Mouse (Mus musculus) testis, adult 2 months (tissue): ENCODE measurements around the gene Mmp15.

Experiments used
- CTCF ChIP-seq: fragments of 200-500 bp; IDR thresholded peaks from 2 replicates; pipeline ENCODE4 v1.5.1; 2012; ENCODE audit warnings: low read depth, mild to moderate bottlenecking, inconsistent platforms, low read length, moderate library complexity; ENCODE audit not compliant: control insufficient read depth, insufficient read depth, insufficient replicate concordance
- POLR2A ChIP-seq: fragments of 200-500 bp; IDR thresholded peaks from 2 replicates; pipeline ENCODE4 v1.6.1; 2012; ENCODE audit warnings: low read depth, mild to moderate bottlenecking, inconsistent platforms, low read length, moderate library complexity; ENCODE audit not compliant: control insufficient read depth

- no peak for TF ChIP-seq POLR2A
- no peak for TF ChIP-seq CTCF
Measured at GRCm38 (mm10) chr8:95346643-95347545, 5.2 kb upstream of the Mmp15 start.
